Mouse (Mus musculus) limb, embryonic 10.5 days (tissue): Measurements from ENCODE around the gene Crcp. TPM values are rescaled to one million over a fixed set of nuclear protein-coding genes. Genes with fewer than 3 reads are reported as not detected.
A peak's percentile ranks its signal among the peaks of the same experiment; 100 is the strongest.

Experiments used
- DNase-seq: peaks from one replicate; pipeline ENCODE4 v3.0.0-alpha.2; 2017; ENCODE audit warnings: low spot score
- H3K27ac ChIP-seq: fragments of 300-500 bp; sonication (generic); 2 replicates; pipeline ENCODE4 v1.5.1; 2016; ENCODE audit warnings: mild to moderate bottlenecking
- H3K27me3 ChIP-seq: fragments of 300-500 bp; sonication (generic); 2 replicates; pipeline ENCODE4 v1.6.1; 2016; ENCODE audit warnings: low read depth, mild to moderate bottlenecking; ENCODE audit not compliant: poor library complexity, severe bottlenecking
- H3K36me3 ChIP-seq: fragments of 300-500 bp; sonication (generic); 2 replicates; pipeline ENCODE4 v1.6.1; 2016; ENCODE audit warnings: mild to moderate bottlenecking, moderate library complexity
- H3K4me1 ChIP-seq: fragments of 300-500 bp; sonication (generic); 2 replicates; pipeline ENCODE4 v1.6.1; 2016
- H3K4me3 ChIP-seq: fragments of 300-500 bp; sonication (generic); 2 replicates; pipeline ENCODE4 v1.5.1; 2016; ENCODE audit warnings: mild to moderate bottlenecking, moderate library complexity
- H3K9me3 ChIP-seq: fragments of 300-500 bp; sonication (generic); replicated peaks from 2 replicates; pipeline ENCODE4 v1.6.1; 2016; ENCODE audit warnings: mild to moderate bottlenecking
- WGBS: fragments of 180-500 bp; shearing (Covaris S2); methylation state at CpG from one replicate; pipeline ENCODE4 v1.1.7; 2016; 5-methylcytosine and 5-hydroxymethylcytosine counted together
- polyA plus RNA-seq: library from polyadenylated mRNA; unstranded; fragments of >200 nt; fragmentation: Nextera tagmentation; extraction: Ambion mirVana; gene quantifications from 2 replicates; pipeline ENCODE4 v1.2.1, GENCODE M21; 2016

Gene Crcp
- polyA plus RNA-seq, 1 experiment from 2014 or later = 57.2 TPM

DNA sequence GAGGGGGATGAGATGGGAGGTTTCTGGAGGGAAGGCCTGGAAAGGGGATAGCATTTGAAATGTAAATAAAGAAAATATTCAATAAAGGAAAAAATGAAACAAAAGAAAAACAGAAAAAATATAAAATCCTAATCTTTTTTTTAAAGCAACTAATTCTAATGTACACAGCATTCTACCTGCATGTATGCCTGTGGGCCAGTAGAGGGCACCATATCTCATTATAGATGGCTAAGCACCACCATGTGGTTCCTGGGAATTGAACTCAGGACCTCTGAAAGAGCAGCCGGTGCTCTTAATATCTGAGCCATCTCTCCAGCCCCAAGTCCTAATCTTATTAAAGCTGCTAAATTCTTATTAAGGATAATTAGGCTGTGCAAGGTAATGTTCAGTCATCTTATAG is 21.7 kb upstream of the Crcp start:
- H3K36me3 ChIP-seq = peaks cover 22% of the 10 kb centered on the region
- peaks cover 9% of the 10 kb centered on the region; the same call in 1 of the 2 replicates for H3K9me3 ChIP-seq
- no peak for DNase-seq
- no peak overlapping the region for H3K27ac ChIP-seq
- 91% methylated on average over 1 of the region's 1 CpGs for WGBS
- no peaks in the 10 kb centered on the region for H3K27me3 ChIP-seq
- no peak overlapping the region for H3K4me3 ChIP-seq
- H3K4me1 ChIP-seq = peaks cover 11% of the 10 kb centered on the region

DNA sequence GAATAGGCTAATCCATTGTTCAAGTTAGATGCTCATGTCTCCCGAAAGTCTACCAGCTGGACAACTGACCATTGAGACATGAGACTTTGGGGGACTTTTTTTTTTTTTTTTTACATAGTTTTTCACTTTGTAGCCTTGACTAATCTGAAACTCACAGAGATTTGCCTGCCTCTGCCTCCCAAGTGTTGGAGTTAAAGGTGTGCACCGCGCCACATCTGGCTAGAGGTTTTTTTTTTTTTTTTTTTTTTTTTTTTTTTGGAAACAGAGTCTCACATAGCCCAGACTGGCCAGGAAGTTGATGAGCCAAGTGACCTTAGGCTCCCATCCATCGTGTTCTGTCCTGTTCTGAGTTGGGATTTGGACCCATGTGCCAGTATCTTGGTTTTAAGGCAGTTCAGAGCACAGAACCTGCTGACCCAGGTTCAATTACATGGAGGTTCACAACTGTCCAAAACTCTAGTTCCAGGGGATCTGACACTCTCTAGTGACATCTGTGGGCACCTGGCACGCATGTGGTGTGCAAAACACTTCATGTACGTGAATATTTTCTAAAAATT is 21.0 kb upstream of the Crcp start:
- Histone ChIP-seq H3K36me3 (peaks cover 28% of the 10 kb centered on the region), H3K9me3 (peaks cover 9% of the 10 kb centered on the region; the same call in 1 of the 2 replicates), H3K4me1 (peaks cover 5% of the 10 kb centered on the region), H3K4me3 (no peak overlapping the region), H3K27me3 (no peaks in the 10 kb centered on the region), H3K27ac (no peak overlapping the region)
- 79% methylated on average over 6 of the region's 6 CpGs for WGBS
- no peak for DNase-seq

DNA sequence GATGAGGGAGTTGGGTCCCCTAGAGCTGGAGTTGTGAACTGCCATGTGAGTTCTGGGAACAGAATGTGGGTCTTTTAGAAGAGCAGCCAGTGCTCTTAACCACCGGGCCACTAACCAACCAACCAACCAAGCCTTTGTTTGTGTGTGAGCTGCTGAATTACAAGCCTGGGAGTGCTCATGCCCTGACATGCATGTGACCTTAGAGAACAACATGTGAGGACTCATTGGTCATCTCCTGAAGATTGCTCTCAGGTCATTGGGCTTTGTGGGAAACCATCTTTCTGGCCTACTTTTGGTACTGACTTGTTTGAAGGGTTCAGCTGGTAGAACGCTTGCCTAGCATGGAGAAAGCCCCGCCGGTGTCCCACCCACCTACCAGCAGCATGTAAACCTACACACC is 19.3 kb upstream of the Crcp start:
- DNase-seq = no peak
- H3K36me3 ChIP-seq = peaks cover 32% of the 10 kb centered on the region
- no peaks in the 10 kb centered on the region; the same call in 1 of the 2 replicates for H3K4me1 ChIP-seq
- H3K9me3 ChIP-seq = peaks cover 9% of the 10 kb centered on the region; the same call in 1 of the 2 replicates
- H3K4me3 ChIP-seq = no peak overlapping the region
- H3K27ac ChIP-seq = no peak overlapping the region
- WGBS = 93% methylated on average over 4 of the region's 4 CpGs
- H3K27me3 ChIP-seq = no peaks in the 10 kb centered on the region

DNA sequence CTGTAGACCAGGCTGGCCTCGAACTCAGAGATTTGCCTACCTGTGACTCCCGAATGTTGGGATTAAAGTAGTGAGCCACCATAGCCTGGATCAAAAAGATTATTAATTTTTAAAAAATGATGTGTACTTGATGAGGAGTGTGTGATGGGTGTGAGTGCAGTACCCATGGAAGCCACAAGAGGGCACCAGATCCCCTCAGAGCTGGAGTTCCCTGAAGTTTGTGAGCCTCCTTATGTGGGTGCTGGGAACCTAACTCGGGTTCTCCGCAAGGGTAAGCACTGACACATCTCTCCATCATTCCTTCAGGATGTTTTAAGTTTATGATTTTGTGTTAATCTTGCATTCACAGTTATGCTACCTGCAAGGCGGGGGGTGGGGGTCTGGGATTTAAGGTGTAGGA is 18.1 kb upstream of the Crcp start:
- DNase-seq = no peak
- no peaks in the 10 kb centered on the region for H3K27me3 ChIP-seq
- H3K36me3 ChIP-seq = peaks cover 43% of the 10 kb centered on the region
- WGBS = 96% methylated on average over 5 of the region's 5 CpGs
- H3K4me1 ChIP-seq = no peaks in the 10 kb centered on the region; the same call in 1 of the 2 replicates
- no peak overlapping the region for H3K27ac ChIP-seq
- H3K9me3 ChIP-seq = peaks cover 6% of the 10 kb centered on the region; the same call in 1 of the 2 replicates
- no peak overlapping the region for H3K4me3 ChIP-seq

DNA sequence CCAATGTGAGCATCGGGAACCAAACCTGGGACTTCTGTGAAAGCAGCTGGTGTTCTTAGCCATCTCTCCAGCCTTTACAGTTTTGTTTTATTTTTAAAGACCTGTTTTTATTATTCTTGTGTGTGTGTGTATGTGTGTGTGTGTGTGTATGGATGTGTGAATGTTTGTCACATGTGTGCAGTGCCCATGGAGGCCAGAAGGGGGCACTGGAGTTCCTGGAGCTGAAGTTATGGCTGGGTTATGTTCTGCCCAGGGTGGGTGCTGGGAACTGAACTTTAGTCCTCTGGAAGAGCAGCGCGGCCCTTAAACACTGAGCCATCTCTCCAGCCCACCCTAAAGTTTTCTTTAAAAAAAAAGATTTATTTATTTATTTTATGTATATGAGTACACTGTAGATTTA is 14.0 kb upstream of the Crcp start:
- Histone ChIP-seq H3K4me1 (peaks cover 5% of the 10 kb centered on the region; the same call in 1 of the 2 replicates), H3K36me3 (peaks cover 54% of the 10 kb centered on the region), H3K4me3 (no peak overlapping the region)

DNA sequence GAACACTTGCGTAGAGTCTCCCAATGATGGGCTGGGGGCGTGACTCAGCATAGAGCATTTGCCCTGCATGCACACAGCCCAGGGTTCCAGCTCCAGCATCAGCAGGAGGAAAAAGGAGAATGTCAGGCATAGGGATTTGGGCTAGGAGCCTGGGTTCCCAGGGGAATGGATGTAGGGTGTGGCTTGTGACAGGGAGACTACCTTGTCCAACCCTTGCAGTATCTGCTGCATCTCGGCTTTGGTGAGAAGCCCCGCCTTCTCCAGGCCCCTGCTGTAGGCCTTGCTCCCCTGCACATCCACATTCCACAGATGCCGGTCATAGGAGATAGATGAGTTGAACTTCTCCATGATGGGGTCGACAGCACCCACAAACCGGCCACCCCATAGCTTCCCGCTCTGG is 9.6 kb upstream of the Crcp start:
- no peaks in the 10 kb centered on the region for H3K27me3 ChIP-seq
- no peak for DNase-seq
- peaks cover 28% of the 10 kb centered on the region for H3K4me1 ChIP-seq
- H3K4me3 ChIP-seq = no peak overlapping the region
- H3K27ac ChIP-seq = no peak overlapping the region
- no peaks in the 10 kb centered on the region for H3K9me3 ChIP-seq
- WGBS = 77% methylated on average over 8 of the region's 8 CpGs
- H3K36me3 ChIP-seq = peaks cover 27% of the 10 kb centered on the region

More for the DNA sequence above, 14.0 kb upstream of the Crcp start:
- Histone ChIP-seq H3K9me3 (peaks cover 6% of the 10 kb centered on the region; the same call in 1 of the 2 replicates), H3K27ac (no peak overlapping the region), H3K27me3 (no peaks in the 10 kb centered on the region)
- 100% methylated on average over 3 of the region's 3 CpGs for WGBS
- no peak for DNase-seq

DNA sequence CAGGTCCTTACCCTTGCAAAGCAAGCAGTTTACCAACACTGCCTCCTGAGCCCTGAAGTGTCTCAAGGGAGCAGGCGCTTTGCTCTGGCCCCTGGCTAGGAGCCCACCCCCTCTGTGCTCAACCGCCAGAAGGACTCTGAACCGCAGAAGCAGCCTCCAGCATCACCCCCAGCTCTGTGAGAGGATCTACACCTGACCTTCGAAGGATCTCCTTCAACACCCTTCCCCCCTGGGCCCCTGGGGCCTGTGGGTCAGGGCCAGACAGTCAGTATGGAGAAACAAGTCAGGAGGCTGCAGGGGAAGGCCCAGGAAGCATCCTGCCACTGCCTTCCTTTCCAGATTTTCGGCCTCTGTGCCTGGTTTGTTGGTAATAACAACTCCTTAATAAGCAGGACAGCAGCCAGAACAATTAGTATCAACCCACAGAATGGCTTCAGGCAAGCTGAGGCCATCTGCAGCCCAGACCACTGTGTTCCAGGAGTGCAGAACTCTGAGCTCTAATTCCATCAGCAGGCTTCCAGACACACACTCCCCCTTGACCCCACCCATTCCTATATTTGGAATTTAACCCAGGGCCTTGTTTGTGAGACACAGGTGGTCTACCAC is 7.6 kb upstream of the Crcp start:
- peaks cover 7% of the 10 kb centered on the region for H3K36me3 ChIP-seq
- no peak overlapping the region for H3K4me3 ChIP-seq
- peaks cover 29% of the 10 kb centered on the region for H3K4me1 ChIP-seq
- H3K9me3 ChIP-seq = no peaks in the 10 kb centered on the region
- WGBS = 54% methylated on average over 5 of the region's 5 CpGs
- DNase-seq = peak; percentile 42
- H3K27ac ChIP-seq = peak overlapping the region; percentile 76
- H3K27me3 ChIP-seq = no peaks in the 10 kb centered on the region

DNA sequence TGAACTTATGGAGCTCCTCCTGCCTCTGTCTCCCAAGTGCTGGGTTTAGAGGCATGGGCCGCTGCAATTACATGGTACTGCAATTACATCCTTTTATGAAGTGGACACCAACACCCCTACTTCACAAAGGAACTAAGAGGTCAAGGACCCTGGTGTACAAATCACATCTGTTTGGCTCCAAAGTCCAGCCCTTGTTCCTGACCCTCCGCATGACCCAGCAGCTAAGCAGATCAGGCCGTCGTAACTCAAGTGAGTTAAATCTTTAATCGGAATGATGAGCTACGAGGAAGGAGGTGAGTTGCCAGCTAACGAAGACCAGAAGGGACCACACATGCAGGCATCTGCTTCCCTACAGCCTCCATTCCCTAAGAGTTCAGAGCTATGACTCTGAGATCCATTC is 6.7 kb upstream of the Crcp start:
- H3K36me3 ChIP-seq = peaks cover 5% of the 10 kb centered on the region; the same call in 1 of the 2 replicates
- peaks cover 29% of the 10 kb centered on the region for H3K4me1 ChIP-seq
- no peak overlapping the region for H3K27ac ChIP-seq
- DNase-seq = no peak
- no peak overlapping the region for H3K4me3 ChIP-seq
- WGBS = 38% methylated on average over 7 of the region's 7 CpGs
- no peaks in the 10 kb centered on the region for H3K27me3 ChIP-seq
- no peaks in the 10 kb centered on the region for H3K9me3 ChIP-seq

DNA sequence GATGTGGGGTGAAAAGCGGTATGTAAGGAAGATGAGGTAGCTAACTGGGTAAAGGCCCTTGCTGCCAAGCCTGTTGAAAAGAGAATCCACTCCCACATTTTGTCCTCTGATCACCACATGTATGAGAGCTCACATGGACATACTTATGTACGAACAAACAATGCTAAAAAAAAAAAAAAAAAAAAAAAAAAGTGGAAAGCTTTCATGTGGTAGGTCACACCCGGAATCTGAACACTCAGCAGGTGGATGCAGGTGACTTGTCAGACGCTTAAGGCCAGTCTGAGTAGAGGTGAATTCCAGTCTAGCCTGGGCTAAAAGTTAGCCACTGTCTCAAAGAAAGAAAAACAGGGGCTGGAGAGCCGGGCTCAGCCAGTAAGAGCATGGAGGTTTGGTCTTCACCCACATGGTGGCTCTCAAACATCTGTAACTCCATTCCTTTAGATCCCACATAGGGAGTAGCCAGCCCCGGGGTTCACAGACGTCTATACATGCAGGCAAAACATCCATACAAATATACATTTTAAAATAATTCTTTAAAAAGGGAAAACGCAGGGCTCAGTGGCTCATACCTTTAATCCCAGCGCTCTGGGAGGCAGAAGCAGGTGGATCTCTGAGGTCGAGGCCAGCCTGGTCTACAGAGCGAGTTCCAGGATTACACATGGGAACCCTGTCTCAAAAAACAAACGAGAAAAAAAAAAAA is 5.9 kb upstream of the Crcp start:
- Histone ChIP-seq H3K27me3 (no peaks in the 10 kb centered on the region), H3K36me3 (peaks cover under 1% of the 10 kb centered on the region; the same call in 1 of the 2 replicates), H3K4me1 (peaks cover 29% of the 10 kb centered on the region), H3K4me3 (peak overlapping the region; percentile 54), H3K9me3 (no peaks in the 10 kb centered on the region), H3K27ac (no peak overlapping the region)
- WGBS = 46% methylated on average over 12 of the region's 12 CpGs
- DNase-seq = no peak

DNA sequence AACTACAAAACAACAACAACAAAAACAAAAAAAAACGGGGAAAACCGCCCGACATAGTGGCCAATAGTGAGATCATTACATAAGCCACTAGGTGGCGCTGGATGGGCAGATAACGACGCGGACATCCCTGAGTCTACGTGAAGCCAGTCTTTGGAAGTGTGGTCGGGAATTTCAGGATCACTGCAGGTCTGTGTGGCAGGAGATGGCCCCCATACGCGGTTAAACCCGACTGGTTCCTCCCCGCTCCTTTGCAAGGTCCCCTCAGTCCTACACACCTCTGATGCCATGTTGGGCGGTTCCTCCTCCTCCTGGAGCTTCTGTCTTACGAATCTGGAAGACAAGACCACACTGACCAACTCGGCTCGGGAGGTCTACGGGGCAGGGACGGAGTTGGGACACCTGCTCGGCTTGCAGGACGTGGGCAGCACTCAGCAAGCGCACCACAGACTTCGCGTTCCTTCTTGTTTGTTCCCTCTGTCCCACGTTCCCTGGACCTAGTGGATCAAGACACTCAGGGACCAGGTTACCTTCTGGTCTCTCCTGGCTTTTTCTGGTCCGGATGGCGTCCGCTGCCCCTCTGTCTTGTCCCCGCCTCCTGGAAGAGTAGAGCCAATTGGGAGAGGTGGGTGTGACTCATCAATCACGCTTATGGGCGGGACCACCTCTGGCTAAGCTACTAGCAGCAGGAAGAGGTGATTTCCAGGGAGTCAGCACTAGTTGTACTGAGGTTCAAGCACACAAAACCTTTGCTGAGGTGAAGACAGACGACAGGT is 5.1 kb upstream of the Crcp start:
- Histone ChIP-seq H3K36me3 (no peaks in the 10 kb centered on the region), H3K27ac (peak overlapping the region; percentile 53), H3K27me3 (no peaks in the 10 kb centered on the region), H3K4me3 (peak overlapping the region; percentile 54), H3K9me3 (no peaks in the 10 kb centered on the region), H3K4me1 (peaks cover 30% of the 10 kb centered on the region)
- peak; percentile 84 for DNase-seq
- under 1% methylated on average over 32 of the region's 32 CpGs for WGBS

DNA sequence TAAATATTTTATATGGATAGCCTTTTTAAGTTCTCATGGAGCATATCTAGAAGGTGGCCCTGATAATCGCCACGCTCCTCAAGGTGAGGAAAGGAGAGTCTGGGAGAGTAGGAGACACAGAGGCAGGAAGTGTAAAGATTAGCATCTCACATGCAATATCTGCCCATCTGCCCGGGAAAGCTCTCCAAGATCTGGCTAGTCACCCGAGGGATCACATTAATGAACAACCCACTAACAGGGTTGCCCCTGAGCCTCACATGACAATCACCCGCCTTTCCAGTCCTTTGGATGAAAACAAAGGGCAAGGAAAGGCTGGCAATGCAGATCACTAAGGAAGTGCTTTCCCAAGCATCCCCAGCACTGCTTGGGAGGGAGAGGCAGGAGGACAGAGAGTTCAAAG is 2.0 kb upstream of the Crcp start:
- WGBS = 80% methylated on average over 5 of the region's 5 CpGs
- no peak overlapping the region for H3K4me3 ChIP-seq
- peaks cover 20% of the 10 kb centered on the region for H3K4me1 ChIP-seq
- H3K9me3 ChIP-seq = no peaks in the 10 kb centered on the region
- peaks cover 9% of the 10 kb centered on the region; the same call in 1 of the 2 replicates for H3K36me3 ChIP-seq
- no peak for DNase-seq
- no peak overlapping the region for H3K27ac ChIP-seq
- no peaks in the 10 kb centered on the region for H3K27me3 ChIP-seq

DNA sequence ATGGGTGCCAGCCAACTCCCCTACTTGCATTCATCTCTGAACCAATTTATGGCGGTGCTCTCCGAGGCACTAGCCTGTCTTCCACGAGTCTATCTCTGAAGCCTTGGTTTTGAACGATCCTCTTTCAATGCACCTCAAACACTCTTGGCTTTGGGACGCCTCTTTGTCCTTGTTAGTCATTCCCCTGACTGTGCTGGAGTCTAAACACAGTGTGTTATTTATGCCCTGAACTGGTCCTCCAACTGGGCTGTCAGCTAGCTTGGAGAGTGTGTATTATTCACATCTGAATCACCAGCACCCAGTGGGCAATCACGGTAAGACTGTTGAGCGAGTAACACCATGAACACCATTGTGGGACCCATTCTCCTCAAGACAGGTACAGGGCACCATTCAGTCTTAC is 1.4 kb upstream of the Crcp start:
- peaks cover 9% of the 10 kb centered on the region; the same call in 1 of the 2 replicates for H3K36me3 ChIP-seq
- DNase-seq = no peak
- H3K9me3 ChIP-seq = no peaks in the 10 kb centered on the region
- H3K27me3 ChIP-seq = no peaks in the 10 kb centered on the region
- peaks cover 17% of the 10 kb centered on the region for H3K4me1 ChIP-seq
- WGBS = 86% methylated on average over 7 of the region's 7 CpGs
- no peak overlapping the region for H3K4me3 ChIP-seq
- H3K27ac ChIP-seq = no peak overlapping the region
